Mouse (Mus musculus): ENCODE results near the gene Crlf3. TPM values are rescaled to one million over a fixed set of nuclear protein-coding genes. Genes with fewer than 3 reads are reported as not detected.
"Not testable (repeated sequence)": the region's sequence is repeated elsewhere in the genome, so short reads cannot be mapped to it uniquely, and the experiment has no call there.

The Crlf3 gene
- polyA plus RNA-seq, 1 experiment from 2014 or later = 25.2 TPM

DNA sequence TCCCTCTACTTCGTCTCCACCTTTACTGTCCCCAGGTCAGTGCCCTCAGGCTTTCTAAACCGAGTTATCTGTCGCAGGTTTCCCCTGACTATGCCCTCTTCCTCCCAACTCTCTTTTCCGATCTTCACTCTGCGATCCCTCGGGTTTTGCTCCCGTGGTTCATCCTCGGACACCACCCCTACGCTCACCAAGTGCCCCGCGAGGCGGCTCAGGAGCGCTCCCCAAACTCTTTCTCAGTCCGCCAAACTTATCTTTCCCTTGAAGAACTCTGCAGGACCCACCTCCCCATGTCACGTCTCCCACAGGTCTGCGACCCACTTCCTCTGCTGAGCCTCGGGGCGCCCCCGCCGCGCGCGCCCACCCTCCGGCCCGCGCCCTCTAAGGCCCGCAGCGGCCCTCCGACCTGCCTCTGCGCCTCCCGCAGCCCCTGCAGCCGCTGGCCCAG, 388 bp downstream of the Crlf3 start:
- peak; percentile 76 for ATAC-seq (ENCODE audit: low FRiP score, low read depth)
- Histone ChIP-seq H3K27me3 (replicated peaks) (no peaks in the 10 kb centered on the region), H3K9me3 (no peaks in the 10 kb centered on the region), H3K9ac (peak overlapping the region; percentile 94), H3K27ac (peak overlapping the region; percentile 57; the same call in 1 of the 2 replicates), H3K4me3 (peak overlapping the region; percentile 90), H3K4me1 (peaks cover 7% of the 10 kb centered on the region), H3K4me2 (replicated peaks) (peak overlapping the region; percentile 74), H3K36me3 (no peaks in the 10 kb centered on the region)
- WGBS = under 1% methylated on average over 32 of the region's 32 CpGs

DNA sequence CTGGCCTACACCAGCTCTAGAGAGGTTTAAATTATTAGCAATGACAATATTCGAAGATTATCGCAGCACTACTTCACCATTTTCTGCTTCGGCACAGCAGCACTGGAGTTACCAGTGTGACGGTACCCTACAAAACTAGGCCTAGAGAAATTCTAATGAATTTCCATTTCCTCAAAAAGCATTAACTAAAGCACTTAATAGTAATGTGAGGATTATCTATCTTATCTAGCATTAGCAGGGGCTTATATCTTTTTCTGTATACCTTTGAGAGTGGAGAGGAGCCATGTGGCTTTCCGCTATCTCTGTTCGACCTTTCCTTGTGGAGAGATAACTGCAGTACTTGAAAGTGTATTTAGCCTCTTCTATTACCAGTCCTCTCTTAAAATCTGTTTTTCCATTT, 1.0 kb downstream of the Crlf3 start:
- H3K4me3 ChIP-seq = peak overlapping the region; percentile 90
- no peak overlapping the region for H3K27ac ChIP-seq
- H3K27me3 ChIP-seq (replicated peaks) = no peaks in the 10 kb centered on the region
- H3K9ac ChIP-seq = no peak overlapping the region
- no peak for ATAC-seq (ENCODE audit: low FRiP score, low read depth)
- no peaks in the 10 kb centered on the region for H3K36me3 ChIP-seq
- peak overlapping the region; percentile 74 for H3K4me2 ChIP-seq (replicated peaks)
- no peaks in the 10 kb centered on the region for H3K9me3 ChIP-seq
- 68% methylated on average over 6 of the region's 6 CpGs for WGBS
- peaks cover 7% of the 10 kb centered on the region for H3K4me1 ChIP-seq

DNA sequence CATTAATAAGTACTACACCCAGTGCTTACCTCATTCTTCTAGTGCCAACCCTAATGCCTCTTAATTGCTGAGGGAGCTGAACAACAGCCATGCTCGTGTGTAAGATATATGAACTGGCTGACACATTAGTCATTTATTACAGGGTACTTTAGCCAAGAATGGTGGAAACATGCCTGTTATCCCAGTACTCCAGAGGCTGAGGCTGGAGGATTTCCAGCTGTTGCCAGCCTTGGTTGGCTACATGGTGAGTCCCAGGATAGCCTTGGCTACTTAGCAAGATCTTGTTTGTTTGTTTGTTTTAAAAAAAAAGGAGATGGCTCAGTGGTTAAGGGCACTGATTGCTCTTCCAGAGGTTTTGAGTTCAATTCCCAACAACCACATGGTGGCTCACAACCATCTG, 2.0 kb downstream of the Crlf3 start:
- peaks cover 7% of the 10 kb centered on the region for H3K4me1 ChIP-seq
- no peak overlapping the region for H3K4me3 ChIP-seq
- H3K27ac ChIP-seq = no peak overlapping the region
- no peaks in the 10 kb centered on the region for H3K27me3 ChIP-seq (replicated peaks)
- no peak overlapping the region for H3K4me2 ChIP-seq (replicated peaks)
- no peak overlapping the region for H3K9ac ChIP-seq
- WGBS = 37% methylated on average over 1 of the region's 1 CpGs
- H3K9me3 ChIP-seq = no peaks in the 10 kb centered on the region
- no peaks in the 10 kb centered on the region for H3K36me3 ChIP-seq
- ATAC-seq (ENCODE audit: low FRiP score, low read depth) = no peak

DNA sequence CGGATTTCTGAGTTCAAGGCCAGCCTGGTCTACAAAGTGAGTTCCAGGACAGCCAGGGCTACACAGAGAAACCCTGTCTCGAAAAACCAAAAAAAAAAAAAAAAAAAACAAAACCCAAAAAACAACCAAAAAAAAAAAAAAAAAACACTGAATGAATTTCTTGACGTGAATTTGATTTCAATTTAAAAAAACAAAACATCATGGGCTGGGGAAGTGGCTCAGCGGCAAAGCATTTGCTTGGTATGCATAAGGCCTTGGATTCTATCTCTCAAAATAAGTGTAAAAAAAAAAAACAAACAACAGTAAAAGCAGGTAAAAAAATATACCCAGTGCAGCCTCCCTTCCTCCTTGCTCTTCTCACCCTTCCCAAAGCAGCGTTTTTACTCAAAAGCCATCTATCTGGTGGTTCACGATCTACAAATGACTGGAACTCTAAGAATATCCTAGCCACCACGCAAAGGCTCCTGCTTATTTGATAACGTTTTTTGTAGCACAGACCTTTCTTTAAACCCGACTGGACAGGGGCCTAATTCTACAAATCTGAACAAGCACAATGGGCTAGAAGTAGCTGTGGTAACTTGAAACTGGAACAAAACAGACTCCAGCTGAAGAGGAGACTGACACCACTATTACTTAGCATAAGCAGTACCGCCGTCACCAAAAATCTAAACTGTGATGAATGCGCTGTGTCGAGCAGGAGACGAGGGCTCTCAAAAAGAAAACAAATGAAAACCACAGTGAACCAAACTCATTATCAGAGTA, 2.8 kb downstream of the Crlf3 start:
- Histone ChIP-seq H3K9ac (no peak overlapping the region), H3K4me3 (no peak overlapping the region), H3K36me3 (no peaks in the 10 kb centered on the region), H3K27me3 (replicated peaks) (no peaks in the 10 kb centered on the region), H3K9me3 (no peaks in the 10 kb centered on the region), H3K27ac (no peak overlapping the region), H3K4me1 (peaks cover 7% of the 10 kb centered on the region), H3K4me2 (replicated peaks) (no peak overlapping the region)
- ATAC-seq (ENCODE audit: low FRiP score, low read depth) = no peak
- 87% methylated on average over 14 of the region's 14 CpGs for WGBS

DNA sequence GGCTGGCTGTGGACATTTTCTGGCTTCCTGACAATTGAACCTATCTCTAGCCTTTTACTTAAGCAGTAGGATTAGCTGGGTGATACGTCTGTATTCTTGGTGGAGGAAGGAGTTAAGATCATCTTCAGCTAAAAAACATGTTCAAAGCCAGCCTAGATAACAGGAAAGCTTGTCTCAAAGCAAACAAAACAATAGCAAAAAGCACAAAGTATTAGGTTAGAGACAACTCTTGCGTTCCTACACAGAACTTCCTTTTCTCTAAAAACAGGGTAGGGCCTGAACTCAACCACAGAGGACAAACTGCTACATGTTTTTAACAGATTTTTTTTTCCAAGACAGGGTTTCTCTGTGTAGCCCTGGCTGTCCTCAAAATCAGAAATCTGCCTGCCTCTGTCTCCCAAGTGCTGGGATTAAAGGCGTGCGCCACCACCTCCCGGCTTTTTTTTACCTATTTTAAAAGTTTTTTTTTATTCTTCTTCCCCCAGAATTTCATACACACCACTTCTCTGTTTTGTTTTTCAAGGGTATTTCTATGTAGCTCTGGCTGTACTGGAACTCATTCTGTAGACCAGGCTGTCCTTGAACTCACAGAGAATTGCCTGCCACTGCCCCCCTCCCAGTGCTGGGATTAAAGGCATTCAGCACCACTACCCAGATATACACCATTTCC, 5.0 kb downstream of the Crlf3 start:
- Histone ChIP-seq H3K27me3 (replicated peaks) (no peaks in the 10 kb centered on the region), H3K9me3 (no peaks in the 10 kb centered on the region), H3K27ac (no peak overlapping the region), H3K9ac (no peak overlapping the region), H3K4me2 (replicated peaks) (no peak overlapping the region), H3K36me3 (no peaks in the 10 kb centered on the region), H3K4me1 (no peaks in the 10 kb centered on the region), H3K4me3 (no peak overlapping the region)
- ATAC-seq (ENCODE audit: low FRiP score, low read depth) = no peak
- WGBS = 97% methylated on average over 5 of the region's 5 CpGs

DNA sequence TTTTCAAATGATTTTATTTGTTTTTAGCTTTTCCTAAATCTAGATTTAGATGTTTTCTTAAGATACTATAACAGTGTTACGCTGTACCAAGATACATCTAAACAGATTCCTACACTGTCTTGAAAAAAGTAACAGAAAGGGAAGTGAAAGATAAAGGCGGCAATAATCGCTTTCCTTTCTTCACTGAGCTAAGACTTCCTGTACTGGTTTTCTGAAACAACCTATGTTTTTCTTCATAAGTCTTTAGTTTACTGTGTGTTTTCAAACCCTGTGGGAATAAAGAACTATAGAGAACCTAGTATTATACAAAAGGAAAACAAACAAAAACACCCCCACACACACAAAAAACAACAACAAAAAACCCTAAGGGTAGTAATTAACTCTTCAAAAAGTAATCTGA, 8.4 kb downstream of the Crlf3 start:
- ATAC-seq (ENCODE audit: low FRiP score, low read depth) = no peak
- Histone ChIP-seq H3K9ac (no peak overlapping the region), H3K27me3 (replicated peaks) (no peaks in the 10 kb centered on the region), H3K36me3 (no peaks in the 10 kb centered on the region), H3K4me3 (no peak overlapping the region), H3K4me1 (no peaks in the 10 kb centered on the region), H3K27ac (no peak overlapping the region), H3K9me3 (no peaks in the 10 kb centered on the region), H3K4me2 (replicated peaks) (no peak overlapping the region)
- 93% methylated on average over 3 of the region's 3 CpGs for WGBS

DNA sequence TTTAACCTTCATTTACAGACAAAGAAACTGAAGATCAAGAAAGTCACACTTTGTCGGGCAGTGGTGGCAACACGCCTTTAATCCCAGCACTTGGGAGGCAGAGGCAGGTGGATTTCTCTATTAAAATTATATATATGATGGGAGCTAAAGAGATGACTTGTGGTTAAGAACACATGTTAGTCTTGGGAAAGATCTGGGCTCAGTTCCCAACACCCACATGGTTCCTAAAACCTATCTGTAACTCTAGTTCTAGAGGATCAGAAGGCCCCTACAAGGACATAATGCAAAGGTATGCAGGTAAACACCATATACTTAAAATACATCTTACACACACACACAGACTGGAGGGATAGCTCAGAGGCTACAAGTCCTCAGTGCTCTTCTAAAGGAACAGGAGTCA, 9.8 kb downstream of the Crlf3 start:
- no peak overlapping the region for H3K27ac ChIP-seq
- ATAC-seq (ENCODE audit: low FRiP score, low read depth) = no peak
- H3K9ac ChIP-seq = no peak overlapping the region
- no peaks in the 10 kb centered on the region for H3K27me3 ChIP-seq (replicated peaks)
- 96% methylated on average over 2 of the region's 2 CpGs for WGBS
- H3K36me3 ChIP-seq = no peaks in the 10 kb centered on the region
- no peak overlapping the region for H3K4me2 ChIP-seq (replicated peaks)
- H3K9me3 ChIP-seq = no peaks in the 10 kb centered on the region
- H3K4me1 ChIP-seq = no peaks in the 10 kb centered on the region
- no peak overlapping the region for H3K4me3 ChIP-seq

DNA sequence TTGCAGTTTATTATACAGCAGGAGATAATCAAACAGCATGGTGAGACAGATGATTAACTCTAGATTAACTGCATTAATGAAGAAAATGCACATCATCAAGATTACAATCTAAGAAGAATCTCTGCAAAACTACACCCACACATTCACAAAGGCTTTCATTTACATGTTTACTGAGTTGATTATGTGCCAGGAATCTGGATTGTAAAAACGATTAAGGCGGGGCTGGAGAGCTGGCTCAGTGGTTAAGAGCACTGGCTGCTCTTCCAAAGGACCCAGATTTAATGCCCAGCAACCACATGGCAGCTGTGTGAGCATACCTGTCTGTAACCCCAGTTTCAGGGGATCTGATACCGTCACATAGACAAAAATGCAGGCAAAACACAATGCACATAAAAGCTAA, 11.0 kb downstream of the Crlf3 start:
- WGBS = 83% methylated on average over 3 of the region's 3 CpGs
- ATAC-seq (ENCODE audit: low FRiP score, low read depth) = no peak
- Histone ChIP-seq H3K27ac (no peak overlapping the region), H3K4me2 (replicated peaks) (no peak overlapping the region), H3K9me3 (no peaks in the 10 kb centered on the region), H3K27me3 (replicated peaks) (no peaks in the 10 kb centered on the region), H3K9ac (no peak overlapping the region), H3K4me1 (no peaks in the 10 kb centered on the region), H3K36me3 (no peaks in the 10 kb centered on the region), H3K4me3 (no peak overlapping the region)

DNA sequence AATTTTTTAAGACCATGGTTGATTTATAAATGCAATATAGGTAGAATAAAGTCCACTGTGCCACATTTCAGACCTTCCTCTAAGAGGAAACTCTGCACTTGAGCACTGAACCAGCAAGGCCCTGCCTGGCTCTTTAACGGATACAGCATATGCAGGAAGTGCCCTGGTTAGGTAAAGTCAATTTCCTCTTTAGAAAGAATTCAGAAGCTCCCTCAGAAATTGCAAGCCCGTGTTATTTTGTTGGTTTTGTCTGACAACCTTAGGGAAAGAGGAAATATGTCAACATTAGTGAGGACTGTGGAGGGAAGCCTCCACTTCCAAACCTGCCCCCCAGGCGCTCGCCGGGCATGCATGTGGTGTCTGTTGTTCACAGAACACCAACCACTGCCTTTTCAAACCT, 13.2 kb downstream of the Crlf3 start:
- Histone ChIP-seq H3K9me3 (no peaks in the 10 kb centered on the region), H3K4me2 (replicated peaks) (no peak overlapping the region), H3K4me1 (no peaks in the 10 kb centered on the region), H3K4me3 (no peak overlapping the region), H3K27me3 (replicated peaks) (no peaks in the 10 kb centered on the region), H3K36me3 (0 out of 2 replicates have a peak, but pooled peaks cover 3% of the 10 kb centered on the region), H3K9ac (no peak overlapping the region), H3K27ac (no peak overlapping the region)
- 86% methylated on average over 5 of the region's 5 CpGs for WGBS
- no peak for ATAC-seq (ENCODE audit: low FRiP score, low read depth)

DNA sequence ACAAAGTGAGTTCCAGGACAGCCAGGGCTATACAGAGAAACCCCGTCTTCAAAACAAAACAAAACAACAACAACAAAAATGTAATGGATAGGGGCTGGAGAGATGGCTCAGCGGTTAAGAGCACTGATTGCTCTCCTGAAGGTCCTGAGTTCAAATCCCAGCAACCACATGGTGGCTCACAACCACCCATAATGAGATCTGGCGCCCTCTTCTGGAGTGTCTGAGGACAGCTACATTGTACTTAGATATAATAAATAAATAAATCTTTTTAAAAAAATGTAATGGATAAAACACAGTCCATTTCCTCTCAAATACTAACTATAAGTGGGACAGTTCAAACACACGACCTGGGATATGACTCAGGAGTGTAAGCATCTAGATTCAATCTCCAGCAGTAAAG, 14.4 kb downstream of the Crlf3 start:
- not testable (repeated sequence) for H3K4me2 ChIP-seq (replicated peaks); H3K9me3 ChIP-seq; H3K4me3 ChIP-seq; ATAC-seq (ENCODE audit: low FRiP score, low read depth); H3K4me1 ChIP-seq; H3K9ac ChIP-seq; H3K27ac ChIP-seq; H3K36me3 ChIP-seq; H3K27me3 ChIP-seq (replicated peaks)
- WGBS = 90% methylated on average over 4 of the region's 4 CpGs

DNA sequence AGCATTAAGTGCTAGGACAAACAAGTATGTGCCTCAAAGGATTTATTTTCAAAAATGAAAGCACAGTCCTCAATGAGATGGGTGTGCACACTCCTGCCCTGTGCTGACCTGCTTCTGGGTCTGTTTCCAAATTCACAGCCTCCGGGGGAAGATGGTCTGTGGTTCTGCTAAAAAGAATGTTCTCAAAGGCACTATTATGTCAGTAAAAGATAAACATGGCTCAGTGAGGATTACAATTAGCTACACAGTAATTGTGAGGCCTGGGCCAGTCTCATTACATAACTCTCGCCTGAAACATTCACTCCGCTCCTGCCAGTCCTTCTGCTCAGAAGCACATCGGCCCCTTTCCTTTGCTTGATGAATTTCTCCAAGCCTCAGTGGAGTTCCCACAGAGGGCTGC, 18.6 kb downstream of the Crlf3 start:
- H3K27ac ChIP-seq = no peak overlapping the region
- H3K27me3 ChIP-seq (replicated peaks) = no peaks in the 10 kb centered on the region
- WGBS = 71% methylated on average over 4 of the region's 4 CpGs
- no peak for ATAC-seq (ENCODE audit: low FRiP score, low read depth)
- H3K9me3 ChIP-seq = no peaks in the 10 kb centered on the region
- H3K36me3 ChIP-seq = peaks cover 22% of the 10 kb centered on the region
- H3K4me2 ChIP-seq (replicated peaks) = no peak overlapping the region
- H3K4me1 ChIP-seq = no peaks in the 10 kb centered on the region; the same call in 1 of the 2 replicates
- no peak overlapping the region for H3K4me3 ChIP-seq
- H3K9ac ChIP-seq = no peak overlapping the region

DNA sequence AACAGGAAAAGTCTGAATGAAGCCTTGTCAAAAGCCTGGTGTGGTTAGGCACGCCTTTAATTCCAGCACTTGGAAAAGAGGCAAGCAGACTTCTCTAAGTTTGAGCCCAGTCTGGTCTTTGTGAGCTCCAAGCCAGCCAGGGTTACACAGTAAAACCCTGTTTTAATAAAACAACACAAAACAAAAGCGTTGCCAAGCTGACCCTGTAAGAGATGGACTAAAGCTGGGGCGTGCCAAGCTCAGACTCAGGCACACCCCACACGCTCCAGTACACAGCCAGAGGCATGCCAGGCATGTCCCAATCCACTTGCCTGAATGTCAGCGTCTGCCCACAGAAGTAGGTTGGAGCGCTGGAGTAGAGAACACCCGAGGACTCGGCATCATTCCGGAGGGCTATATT, 24.6 kb downstream of the Crlf3 start:
- no peak overlapping the region for H3K27ac ChIP-seq
- no peak overlapping the region for H3K9ac ChIP-seq
- H3K36me3 ChIP-seq = peaks cover 30% of the 10 kb centered on the region
- no peak overlapping the region for H3K4me3 ChIP-seq
- no peaks in the 10 kb centered on the region for H3K9me3 ChIP-seq
- WGBS = 92% methylated on average over 9 of the region's 9 CpGs
- no peaks in the 10 kb centered on the region for H3K27me3 ChIP-seq (replicated peaks)
- no peak overlapping the region for H3K4me2 ChIP-seq (replicated peaks)
- H3K4me1 ChIP-seq = no peaks in the 10 kb centered on the region
- ATAC-seq (ENCODE audit: low FRiP score, low read depth) = no peak

DNA sequence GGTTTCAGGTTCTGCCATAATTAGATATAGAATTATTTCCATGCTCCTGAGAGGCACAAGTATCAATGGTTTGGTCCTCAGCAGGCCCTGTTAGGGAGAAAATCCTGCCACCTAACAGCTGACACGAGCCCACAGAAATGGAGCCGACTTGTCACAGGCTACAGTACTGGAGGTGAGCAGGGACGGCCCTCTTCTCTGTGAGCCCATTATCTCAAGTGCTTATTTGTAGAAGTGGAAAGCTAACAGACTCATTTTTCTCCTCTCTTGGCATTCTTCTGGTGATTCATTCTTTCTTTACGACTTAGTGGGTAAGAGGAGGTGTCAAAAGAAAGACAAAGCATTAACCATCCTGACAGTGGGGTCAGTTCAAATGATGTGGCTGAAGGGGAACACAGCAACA, 26.1 kb downstream of the Crlf3 start:
- 79% methylated on average over 4 of the region's 4 CpGs for WGBS
- no peaks in the 10 kb centered on the region for H3K27me3 ChIP-seq (replicated peaks)
- H3K4me2 ChIP-seq (replicated peaks) = no peak overlapping the region
- no peak overlapping the region for H3K9ac ChIP-seq
- H3K36me3 ChIP-seq = peaks cover 26% of the 10 kb centered on the region
- no peak overlapping the region for H3K4me3 ChIP-seq
- no peak overlapping the region for H3K27ac ChIP-seq
- H3K9me3 ChIP-seq = no peaks in the 10 kb centered on the region
- H3K4me1 ChIP-seq = no peaks in the 10 kb centered on the region
- ATAC-seq (ENCODE audit: low FRiP score, low read depth) = no peak
